Mouse (Mus musculus): ENCODE data around the gene Olfr1188. TPM values are rescaled to one million over a fixed set of nuclear protein-coding genes. Genes with fewer than 3 reads are reported as not detected.
"Not testable (repeated sequence)": the region's sequence is repeated elsewhere in the genome, so short reads cannot be mapped to it uniquely, and the experiment has no call there.

Gene Olfr1188
- total RNA-seq (2021), result not detected
- long read RNA-seq, experiment 1, result 0 reads
- long read RNA-seq, experiment 2, result 0 reads

DNA sequence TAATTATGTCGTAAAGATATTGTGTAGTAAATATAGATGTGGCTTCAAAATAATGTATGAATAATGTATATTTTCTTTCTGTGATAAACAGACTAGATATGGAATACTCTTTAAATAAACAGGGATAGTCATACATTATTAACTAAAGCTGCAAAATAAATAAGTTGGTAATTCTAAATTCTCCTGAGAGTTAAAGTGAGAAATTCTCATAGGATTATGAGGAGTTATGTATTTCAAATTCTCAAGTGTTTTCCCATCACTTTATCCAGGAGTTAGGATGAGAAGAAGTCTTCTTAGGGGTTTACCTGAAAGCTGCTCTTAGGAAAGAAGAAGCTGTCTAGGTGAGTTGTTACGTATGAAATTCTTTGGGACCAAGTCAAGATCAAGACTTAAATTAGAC lies at the start of gene Olfr1188:
Gene Olfr1188, plus strand, starts transcription at position 301 of the 400 bp plus-strand sequence.
- no peak for DNase-seq (ENCODE audit: extremely low spot score in 1 of 2, low spot score in 2 of 2)
- TF ChIP-seq CTCF (IDR thresholded peaks at IDR 0.05), result no peak
- intact Hi-C loops (cut with DNase I), result no loop called here
- Histone ChIP-seq H3K4me3 (no peak within 1 kb of the TSS), H3K27ac (no peak within 1 kb of the TSS)

DNA sequence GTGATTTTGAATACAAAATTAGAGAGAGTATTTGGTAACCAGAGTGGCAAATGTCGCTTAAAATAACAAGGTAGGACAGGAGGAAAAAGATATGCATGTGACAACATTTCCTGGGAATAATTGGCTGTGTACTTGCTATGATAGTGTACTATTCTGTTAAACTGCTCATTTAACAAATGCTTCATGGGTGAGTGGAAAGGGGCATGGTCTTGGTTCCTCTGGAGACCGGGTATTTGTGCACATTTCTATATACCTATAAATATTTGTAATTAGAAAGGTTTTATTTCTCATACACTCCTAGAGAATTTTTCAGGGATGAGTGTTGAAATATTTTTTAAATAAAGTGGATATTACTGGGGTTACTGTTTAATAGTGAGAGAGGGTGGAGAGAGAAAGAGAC lies 38.5 kb upstream of the Olfr1188 start, which contains the start of gene Olfr1186:
Gene Olfr1186, plus strand, starts transcription at position 301 of the 400 bp plus-strand sequence.
- TF ChIP-seq CTCF (IDR thresholded peaks at IDR 0.05), result no peak
- Histone ChIP-seq H3K4me3 (no peak within 1 kb of the TSS), H3K27ac (no peak within 1 kb of the TSS)
- intact Hi-C loops (cut with DNase I), result no loop called here
- no peak for DNase-seq (ENCODE audit: extremely low spot score in 1 of 2, low spot score in 2 of 2)

DNA sequence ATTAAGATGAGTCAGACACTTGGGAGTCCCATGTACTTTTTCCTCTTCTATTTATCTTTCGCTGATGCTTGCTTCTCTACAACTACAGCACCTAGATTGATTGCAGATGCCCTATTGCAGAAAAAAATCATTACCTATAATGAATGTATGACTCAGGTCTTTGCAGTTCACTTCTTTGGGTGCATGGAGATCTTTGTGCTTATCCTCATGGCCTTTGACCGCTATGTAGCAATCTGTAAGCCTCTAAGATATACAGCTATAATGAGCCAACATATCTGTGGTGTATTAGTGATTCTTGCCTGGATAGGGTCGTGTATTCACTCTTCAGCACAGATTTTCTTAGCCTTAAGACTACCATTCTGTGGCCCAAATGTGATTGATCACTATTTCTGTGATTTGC lies 31.0 kb upstream of the Olfr1188 start:
- no peak overlapping the region for H3K27ac ChIP-seq
- no peak for TF ChIP-seq CTCF (IDR thresholded peaks at IDR 0.05)
- intact Hi-C loops (cut with DNase I), result no loop called here
- no peak overlapping the region for H3K4me3 ChIP-seq
- DNase-seq (ENCODE audit: extremely low spot score in 1 of 2, low spot score in 2 of 2), result no peak

DNA sequence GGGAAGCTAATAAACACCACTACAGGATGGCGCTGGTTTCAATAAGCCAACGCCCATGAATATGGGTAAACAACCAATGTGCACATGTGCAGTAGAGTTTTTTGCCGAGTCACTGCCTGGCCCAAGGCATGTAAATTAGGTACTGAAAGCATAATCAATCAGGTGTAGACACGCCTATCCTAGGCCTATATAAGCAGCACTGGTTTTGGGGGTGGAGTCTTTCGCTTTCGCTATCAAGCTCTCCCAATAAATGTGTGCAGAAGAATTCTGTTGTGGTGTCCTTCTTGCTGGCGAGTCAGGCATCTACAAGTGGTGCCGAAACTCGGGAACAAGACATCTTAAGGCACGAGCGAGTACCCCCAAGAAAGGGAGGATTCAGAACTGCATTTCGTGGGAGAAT lies 16.0 kb downstream of the Olfr1188 start:
- H3K27ac ChIP-seq; intact Hi-C loops (cut with DNase I); DNase-seq (ENCODE audit: extremely low spot score in 1 of 2, low spot score in 2 of 2); H3K4me3 ChIP-seq: not testable (repeated sequence)

DNA sequence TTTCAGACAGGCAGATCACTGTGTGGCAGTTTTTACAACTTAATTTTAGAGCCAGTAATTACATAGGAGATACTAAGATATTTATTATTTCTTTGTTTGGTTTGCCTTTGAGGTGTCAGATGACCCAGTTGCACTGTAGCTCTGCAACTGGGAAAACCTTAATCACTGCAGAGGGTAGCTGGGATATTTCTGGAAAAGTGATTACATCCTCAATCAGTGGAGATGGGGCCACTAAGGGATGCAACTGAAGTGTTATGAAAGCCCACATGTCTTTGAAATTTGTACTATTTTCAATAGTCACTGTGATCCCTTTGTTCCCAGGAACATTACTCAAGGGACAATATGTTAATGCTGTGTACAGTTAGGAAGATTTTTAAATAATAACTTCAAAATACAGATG lies 29.4 kb downstream of the Olfr1188 start, which contains the start of gene Olfr1189:
Gene Olfr1189, plus strand, starts transcription at position 301 of the 400 bp plus-strand sequence.
- DNase-seq (ENCODE audit: extremely low spot score in 1 of 2, low spot score in 2 of 2), result no peak
- Histone ChIP-seq H3K4me3 (no peak within 1 kb of the TSS), H3K27ac (no peak within 1 kb of the TSS)
- intact Hi-C loops (cut with DNase I), result no loop called here
- no peak for TF ChIP-seq CTCF (IDR thresholded peaks at IDR 0.05)

Other genes starting within 250 kb of the Olfr1188 start
- gene Olfr1174-ps, start 241.8 kb upstream of the Olfr1188 start, total RNA-seq (2021), result not detected
- gene Olfr1175-ps, start 229.7 kb upstream of the Olfr1188 start, total RNA-seq (2021), result not detected
- not detected for gene Olfr1176, start 220.2 kb upstream of the Olfr1188 start, total RNA-seq (2021)
- gene Olfr1177-ps, start 210.4 kb upstream of the Olfr1188 start, total RNA-seq (2021), result not detected
- not detected for gene Olfr1178, start 169.9 kb upstream of the Olfr1188 start, total RNA-seq (2021)
- not detected for gene Olfr1179, start 150.5 kb upstream of the Olfr1188 start, total RNA-seq (2021)
- not detected for gene Olfr1180, start 137.8 kb upstream of the Olfr1188 start, total RNA-seq (2021)
- gene Olfr1181, start 130.8 kb upstream of the Olfr1188 start, total RNA-seq (2021), result not detected
- not detected for gene Gm13757, start 107.8 kb upstream of the Olfr1188 start, total RNA-seq (2021)
- gene Olfr1183, start 102.1 kb upstream of the Olfr1188 start, total RNA-seq (2021), result not detected
- gene Olfr1184, start 73.3 kb upstream of the Olfr1188 start, total RNA-seq (2021), result not detected
- gene Olfr1185-ps1, start 63.6 kb upstream of the Olfr1188 start, total RNA-seq (2021), result not detected
- not detected for gene Olfr1186, start 38.4 kb upstream of the Olfr1188 start, total RNA-seq (2021)
- not detected for gene Olfr1189, start 29.5 kb downstream of the Olfr1188 start, total RNA-seq (2021)
- gene Olfr1191-ps1, start 83.6 kb downstream of the Olfr1188 start, total RNA-seq (2021), result under 1 TPM in 1 of 2 experiments, not detected in 1; 0.05 TPM
- not detected for gene Olfr1192-ps1, start 91.6 kb downstream of the Olfr1188 start, total RNA-seq (2021)
- gene Olfr1193, start 118.7 kb downstream of the Olfr1188 start, total RNA-seq (2021), result not detected
- not detected for gene Olfr1195, start 132.3 kb downstream of the Olfr1188 start, total RNA-seq (2021)
- gene Olfr1196, start 147.7 kb downstream of the Olfr1188 start, total RNA-seq (2021), result not detected
- not detected for gene Olfr1197, start 175.4 kb downstream of the Olfr1188 start, total RNA-seq (2021)
- gene Olfr1198, start 194.4 kb downstream of the Olfr1188 start, total RNA-seq (2021), result not detected
- not detected for gene Olfr1199, start 203.5 kb downstream of the Olfr1188 start, total RNA-seq (2021)
- gene Olfr1200, start 213.6 kb downstream of the Olfr1188 start, total RNA-seq (2021), result not detected
- not detected for gene Olfr1201, start 236.1 kb downstream of the Olfr1188 start, total RNA-seq (2021)

All from left cerebral cortex, adult 2 months (tissue).